Mouse (Mus musculus) left cerebral cortex, postnatal 10 days (tissue): ENCODE measurements around the gene Myo3b. TPM values are rescaled to one million over a fixed set of nuclear protein-coding genes. Genes with fewer than 3 reads are reported as not detected.
"Not testable (repeated sequence)": the region's sequence is repeated elsewhere in the genome, so short reads cannot be mapped to it uniquely, and the experiment has no call there.

Experiments used
- DNase-seq, 2 experiments: peaks; one replicate each; pipeline ENCODE4 v3.0.0; 2021 to 2022; ENCODE audit warnings: low spot score in 2 of 2, mixed read lengths in 1 of 2; ENCODE audit errors: extremely low spot score in 1 of 2
- intact Hi-C: fragments of 180-260 bp; cut with DNase I; formaldehyde crosslinking; loops from one replicate; pipeline ENCODE4 v1.15.1; 2025
- total RNA-seq, 2 experiments: library from RNA; stranded (reverse); gene quantifications; 2 replicates each; pipeline ENCODE4 v1.2.3; 2021

Myo3b gene
- total RNA-seq, 2 experiments from 2014 or later, result 1.1 to 1.9 TPM

DNA sequence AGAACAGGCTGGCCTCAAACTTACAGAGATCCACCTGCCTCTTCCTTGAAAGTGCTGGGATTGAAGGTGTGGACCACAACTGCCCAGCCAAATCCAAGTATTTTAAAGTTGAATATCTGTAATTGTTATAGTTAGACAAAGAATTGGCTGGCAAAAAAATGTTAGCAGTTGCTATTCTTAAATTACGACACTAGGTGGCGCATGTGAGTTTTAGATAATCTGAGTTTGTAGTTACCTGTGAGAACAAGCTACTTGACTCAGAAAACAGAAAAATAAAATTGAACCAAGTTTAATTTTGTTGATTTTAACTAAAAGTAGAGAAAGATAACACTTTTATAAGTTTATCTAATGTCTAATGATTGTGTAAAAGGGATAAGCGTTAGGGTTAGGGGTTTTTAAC lies 187.8 kb downstream of the Myo3b start:
- intact Hi-C loops, result loop anchor here (2.0 kb wide), 1 partner anchor 332 kb away; no protein-coding TSS in a partner anchor
- no peak for DNase-seq

DNA sequence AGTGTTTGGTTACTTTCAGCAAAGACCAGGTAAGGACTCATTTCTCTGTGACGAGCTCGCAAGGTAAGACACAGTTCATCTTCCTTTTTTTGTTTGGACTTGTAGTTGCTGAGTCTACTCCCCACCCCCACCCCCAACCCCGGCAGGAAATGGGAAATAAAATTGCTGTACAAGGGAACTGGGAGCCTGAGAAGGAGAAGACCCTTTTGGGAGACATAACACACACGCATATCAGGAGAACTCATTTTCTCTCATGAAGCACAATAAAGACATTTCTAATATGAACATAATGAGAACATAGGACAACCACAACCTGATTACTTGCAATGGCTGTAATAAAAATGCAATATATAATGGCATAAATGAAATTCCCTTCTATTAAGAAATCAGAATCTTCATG lies 195.5 kb downstream of the Myo3b start:
- intact Hi-C loops, result not testable (repeated sequence)

DNA sequence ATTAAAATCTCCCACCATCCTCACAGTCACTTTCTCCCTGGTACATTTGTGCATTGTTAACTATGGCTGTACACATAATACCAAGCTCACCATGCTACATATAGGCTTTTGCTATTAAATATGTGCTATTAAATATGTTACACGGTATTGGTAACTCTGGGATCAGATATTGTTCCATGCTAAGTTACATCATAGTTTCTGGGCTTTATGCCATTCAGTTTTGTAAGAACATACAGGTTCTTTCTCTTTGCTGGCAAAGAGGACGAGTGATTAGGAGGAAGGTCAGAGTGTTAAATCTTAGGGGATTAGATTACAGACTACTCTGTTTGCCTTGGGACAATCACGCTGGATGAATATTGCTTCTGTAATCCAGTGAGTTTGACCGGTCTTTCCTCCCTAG lies 207.1 kb downstream of the Myo3b start:
- no peak for DNase-seq
- intact Hi-C loops, result no loop called here

More for the DNA sequence above, 195.5 kb downstream of the Myo3b start:
- not testable (repeated sequence) for DNase-seq

DNA sequence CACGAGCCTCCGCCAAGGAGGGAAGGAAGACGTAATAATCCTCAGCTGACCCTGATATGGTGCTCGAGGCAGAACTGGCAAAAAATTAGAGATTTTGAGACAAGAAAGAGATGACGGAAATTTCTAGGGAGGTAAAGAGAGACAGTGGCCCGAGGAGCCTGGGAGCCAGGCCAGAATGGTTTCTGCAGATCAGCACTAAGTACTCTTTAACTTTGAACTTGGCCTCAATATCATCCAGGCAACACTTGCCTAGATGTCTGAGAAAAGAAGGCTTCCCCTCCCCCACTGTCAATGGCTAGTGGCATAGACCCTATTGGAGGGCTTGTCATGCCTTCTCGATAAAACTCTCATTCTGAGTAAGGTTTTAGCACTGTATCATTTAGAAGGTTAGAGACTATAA lies 209.7 kb downstream of the Myo3b start:
- DNase-seq, result no peak

DNA sequence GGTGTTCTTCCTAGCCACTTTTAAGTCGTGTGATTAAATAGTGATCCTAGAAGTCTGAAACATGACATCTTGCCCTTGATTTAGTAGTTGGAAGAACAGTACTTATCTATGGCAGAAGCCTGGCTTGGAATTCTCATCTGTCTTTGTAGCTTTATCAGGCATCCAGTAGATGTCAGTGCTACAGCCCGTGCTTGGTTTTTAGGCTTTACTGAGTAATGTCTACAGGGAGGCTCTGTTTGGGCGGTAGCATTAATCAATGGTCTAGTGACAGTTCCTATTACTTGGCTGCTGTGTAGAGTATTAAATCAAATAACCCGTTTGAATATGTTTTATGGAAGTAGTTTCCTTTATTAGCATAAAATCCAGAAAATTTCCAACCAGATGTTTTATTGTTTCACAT lies 210.9 kb downstream of the Myo3b start:
- DNase-seq, result no peak
- intact Hi-C loops, result no loop called here

More for the DNA sequence above, 209.7 kb downstream of the Myo3b start:
- intact Hi-C loops, result no loop called here

DNA sequence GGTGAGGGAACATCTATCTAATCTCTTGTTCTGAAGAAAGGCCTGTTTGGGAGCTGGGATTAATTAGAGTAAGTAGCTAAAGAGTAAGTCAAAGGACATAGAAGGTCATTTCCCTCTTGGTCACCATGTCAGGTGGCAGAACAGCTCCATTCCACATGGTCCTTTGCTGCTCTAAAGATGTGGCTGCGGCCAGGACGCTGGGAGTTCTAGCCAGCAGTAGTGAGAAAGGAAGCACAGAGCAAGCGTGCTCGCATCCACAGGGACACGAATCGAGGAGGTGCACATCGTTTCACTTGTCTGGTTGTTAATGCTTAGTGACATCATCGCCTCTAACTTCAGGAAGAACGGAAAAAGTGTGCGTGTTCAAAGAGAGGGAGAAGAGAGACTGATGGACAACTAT lies 212.3 kb downstream of the Myo3b start:
- no peak for DNase-seq
- intact Hi-C loops, result no loop called here

DNA sequence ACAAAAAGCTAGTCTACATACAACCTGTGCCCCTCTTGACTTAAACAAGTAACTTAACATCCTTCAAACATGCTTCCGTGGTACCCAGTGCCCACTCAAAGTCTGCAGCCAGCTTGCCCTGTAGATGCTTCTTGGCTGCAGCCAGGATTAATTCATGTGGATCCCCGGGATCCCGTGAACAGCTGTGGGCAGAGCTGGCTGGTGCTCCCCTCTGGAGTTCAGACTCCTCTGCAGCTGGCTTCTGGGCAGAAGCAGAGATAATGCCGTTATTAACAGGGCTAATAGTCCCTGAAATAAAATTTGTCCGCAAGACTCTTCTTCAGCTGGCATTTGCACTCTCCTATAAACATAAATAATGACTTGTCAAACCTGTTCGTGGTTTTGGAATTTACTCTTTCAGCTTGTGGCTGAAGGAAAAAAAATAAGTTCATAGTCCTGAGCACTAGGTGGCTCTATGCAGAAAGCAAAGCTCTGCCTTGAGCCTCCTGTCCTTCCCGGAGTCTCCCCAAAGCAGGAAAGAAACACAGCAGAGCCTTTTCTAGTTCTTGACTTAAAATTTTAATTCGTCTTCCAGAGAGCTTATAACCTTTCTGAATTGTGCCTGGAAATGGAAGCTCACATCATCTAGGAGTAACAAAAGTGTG lies 220.6 kb downstream of the Myo3b start:
- peak in 1 of 2 experiments; percentile 43 for DNase-seq
- intact Hi-C loops, result loop anchor here (5.0 kb wide), 1 partner anchor 298 kb away; no protein-coding TSS in a partner anchor

DNA sequence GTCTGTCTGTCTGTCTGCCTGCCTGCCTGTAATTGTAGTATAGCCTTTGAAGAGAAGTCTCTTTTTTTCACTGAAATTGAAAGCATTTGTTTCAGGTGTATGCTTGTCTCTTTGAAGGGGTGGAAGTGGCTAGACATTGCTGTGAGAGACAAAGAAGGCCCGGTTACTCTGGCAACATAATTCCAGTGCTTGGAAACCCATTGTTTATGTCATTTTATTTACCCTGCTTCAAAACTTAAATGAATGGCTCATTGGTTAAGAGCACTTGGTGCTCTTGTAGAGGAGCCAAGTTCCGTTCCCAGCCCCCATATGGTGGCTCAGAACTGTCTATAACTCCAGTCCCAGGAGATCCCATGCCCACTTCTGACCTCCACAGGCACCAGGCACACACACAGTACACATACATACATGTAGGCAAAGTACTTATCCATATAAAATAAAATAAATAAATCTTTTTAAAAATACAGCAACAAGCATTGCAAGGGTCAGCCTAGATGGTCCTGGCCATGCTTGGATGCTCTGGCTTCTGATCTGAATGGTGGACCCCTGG lies 221.8 kb downstream of the Myo3b start:
- intact Hi-C loops, result no loop called here
- DNase-seq, result no peak

DNA sequence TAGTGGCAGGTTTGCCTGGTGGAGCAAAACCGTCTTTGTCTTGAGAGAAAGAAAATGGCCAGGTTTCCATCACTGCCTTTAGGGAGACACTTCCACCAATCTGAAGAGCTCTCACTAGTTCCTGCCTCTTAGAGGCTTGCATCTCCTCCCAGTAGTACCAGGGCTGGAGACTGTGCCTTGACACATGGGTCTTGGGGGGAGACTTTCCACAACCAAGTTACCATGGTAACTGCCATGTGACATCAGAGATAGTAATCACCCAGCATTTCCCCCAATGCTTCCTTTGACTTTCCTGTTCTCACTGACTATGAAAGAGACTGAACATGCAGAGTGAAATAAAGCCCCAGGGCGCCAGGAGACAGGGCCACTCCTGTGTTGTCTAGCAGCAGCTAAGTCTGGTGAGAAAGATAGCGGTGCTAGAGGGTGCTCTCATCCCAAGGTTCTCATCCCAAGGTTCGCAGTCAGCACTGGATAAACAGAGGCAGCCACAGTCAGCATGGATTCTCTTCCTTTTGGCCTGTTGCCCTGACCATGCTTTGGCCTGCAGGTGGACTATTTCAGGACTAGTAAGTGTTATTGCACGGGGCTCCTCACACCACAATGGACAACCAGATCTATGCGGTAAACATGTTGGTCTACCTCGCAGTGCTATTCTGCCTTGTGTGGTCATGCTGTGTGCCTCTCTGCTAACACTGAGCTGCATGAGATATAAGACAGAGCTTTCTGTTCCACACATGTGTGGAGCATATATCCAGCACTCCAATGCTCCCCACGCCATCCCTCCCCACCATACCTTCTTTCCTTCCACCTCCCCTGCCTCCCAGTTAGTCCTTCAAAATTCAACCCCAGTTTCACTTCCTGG lies 223.0 kb downstream of the Myo3b start:
- intact Hi-C loops, result no loop called here
- peak in 1 of 2 experiments; percentile 5 for DNase-seq

DNA sequence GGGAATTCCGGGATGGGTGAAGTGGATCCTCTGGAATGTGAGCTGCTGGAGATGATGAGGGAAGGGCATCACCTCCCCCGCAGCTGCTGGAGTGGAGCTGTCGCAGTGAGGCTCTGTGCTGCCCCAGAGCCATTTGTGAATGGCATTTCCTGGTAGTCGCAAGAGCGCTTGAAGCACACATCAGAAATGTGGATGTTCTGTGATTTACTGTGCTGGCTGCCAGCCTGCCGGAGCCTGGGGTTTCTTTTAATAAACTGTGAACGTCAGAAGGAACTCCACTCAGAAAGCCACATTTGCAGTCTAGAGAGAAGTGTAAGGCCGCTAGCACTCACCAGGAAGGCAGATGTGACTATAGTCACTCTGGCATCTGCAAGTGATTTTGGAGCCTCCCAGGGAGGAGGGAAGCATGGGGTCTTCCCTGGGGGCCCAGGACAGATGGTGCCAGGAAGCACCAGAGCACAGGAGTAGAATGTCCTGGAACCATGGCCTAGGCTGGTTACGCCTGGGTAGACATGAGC lies 223.7 kb downstream of the Myo3b start:
- peak; percentile 27 to 38 for DNase-seq
- intact Hi-C loops, result no loop called here

DNA sequence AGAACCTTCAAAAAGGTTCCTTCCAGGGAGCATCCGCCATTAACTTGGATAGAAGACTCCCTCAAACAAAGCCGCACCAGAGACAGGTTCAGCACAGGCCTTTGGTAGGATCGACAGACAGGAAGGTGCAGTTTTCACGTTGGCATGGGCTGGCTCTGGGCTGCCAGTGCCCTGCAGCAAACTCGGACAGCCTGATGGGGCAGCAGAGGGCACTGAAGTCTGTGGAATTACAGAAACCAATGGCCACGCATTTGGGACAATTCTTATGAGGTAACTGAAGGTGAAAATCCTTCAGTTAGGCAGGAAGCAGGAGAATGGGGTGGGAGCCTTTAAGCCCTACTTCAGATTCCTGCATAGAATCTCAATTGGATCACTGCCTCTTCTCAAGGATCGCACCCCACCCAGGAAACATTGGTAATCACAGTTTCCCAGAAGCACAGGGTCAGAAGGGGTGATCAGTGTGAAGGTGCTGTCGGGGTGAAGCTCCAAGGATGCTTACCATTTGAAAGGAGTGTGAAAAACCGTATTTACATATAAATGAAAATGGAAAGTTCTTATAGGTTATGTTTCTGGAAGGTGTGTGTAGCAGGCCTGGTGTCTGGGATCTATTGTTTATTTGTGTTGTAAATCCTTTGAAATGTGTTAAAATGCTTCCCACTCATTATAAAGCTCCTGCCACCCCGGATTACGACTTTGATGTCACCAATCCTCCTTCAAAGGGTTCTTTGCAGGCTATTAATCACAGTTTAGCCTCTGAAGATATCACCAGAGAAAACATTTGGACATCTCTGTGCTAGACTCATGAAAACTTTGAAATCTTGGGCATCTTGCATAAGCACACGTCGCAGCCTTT lies 239.7 kb downstream of the Myo3b start:
- intact Hi-C loops, result no loop called here
- DNase-seq, result no peak

DNA sequence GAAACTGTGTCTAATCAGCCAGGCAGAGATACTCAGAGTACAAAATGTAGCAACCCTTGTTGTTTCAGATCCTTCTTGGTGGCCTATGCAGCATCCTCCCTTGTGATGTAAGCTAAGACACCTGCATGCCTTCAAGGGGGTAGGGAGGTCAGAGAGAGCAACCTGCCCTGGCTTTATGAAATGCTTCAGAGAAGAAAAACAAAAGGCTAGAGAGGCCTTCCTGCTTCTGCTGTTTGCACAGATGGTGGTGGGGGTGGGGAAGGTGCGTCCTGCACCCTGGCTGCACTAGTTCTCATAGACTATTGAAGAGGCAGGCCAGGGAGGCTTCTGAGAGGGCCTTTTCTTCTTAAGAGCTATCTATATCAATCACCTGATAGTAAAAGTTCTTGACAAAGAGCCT lies 245.2 kb downstream of the Myo3b start:
- intact Hi-C loops, result no loop called here
- no peak for DNase-seq

DNA sequence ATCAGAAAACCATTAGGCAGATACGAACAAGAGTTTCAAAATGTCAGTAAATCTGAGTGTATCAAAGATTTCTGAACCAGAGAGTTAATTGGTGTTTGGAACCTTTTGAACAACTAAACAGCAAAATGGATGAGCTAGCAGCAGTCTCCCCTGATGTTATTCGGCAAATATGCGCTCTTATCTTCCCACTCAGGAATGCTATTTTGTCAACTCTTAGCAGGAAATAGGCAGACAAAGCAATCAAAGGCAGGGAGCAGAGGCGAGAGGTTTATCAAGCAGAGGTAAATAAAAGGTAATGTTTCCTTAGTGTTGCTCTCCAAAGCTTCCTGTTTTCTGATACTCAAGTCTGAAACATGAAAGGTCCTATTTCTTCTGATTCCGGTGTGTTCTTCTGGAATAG lies 252.1 kb downstream of the Myo3b start:
- intact Hi-C loops, result no loop called here

DNA sequence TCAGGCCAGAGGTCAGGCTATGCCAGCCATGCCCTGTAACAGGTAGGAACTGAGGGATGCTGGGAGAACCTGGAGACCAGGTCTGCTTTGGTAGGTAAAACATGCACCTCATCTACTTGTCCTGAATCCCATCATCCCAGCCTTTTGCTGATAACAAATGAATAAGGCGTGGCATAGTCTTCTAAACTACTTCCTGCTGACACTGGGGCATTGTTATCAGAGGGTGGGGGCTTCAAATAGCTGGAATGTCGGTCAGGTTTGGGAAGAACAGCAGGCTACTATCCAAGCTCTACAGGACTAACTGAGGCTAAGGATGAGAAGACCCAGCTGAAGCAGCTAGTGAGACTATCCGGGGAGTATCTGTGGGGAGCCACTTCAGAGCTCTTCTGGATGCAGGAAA lies 253.8 kb downstream of the Myo3b start:
- intact Hi-C loops, result no loop called here
- DNase-seq, result no peak

More for the DNA sequence above, 252.1 kb downstream of the Myo3b start:
- no peak for DNase-seq

DNA sequence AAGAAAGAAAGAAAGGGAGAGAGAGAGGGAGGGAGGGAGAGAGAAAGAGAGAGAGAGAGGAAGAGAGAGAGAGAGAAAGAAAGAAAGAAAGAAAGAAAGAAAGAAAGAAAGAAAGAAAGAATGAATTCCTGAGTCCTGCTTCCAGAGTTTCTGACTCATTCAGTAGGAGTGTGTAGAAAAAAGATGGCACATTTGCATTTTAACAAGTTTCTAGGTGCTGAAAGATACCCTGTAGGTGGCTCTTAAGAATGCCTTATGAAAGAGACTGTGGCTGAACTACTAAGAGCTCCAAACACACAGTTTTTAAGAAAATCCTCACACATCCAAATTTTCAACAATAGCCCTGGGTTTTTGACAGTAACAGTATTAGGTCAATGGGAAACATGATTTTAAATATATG lies 264.0 kb downstream of the Myo3b start:
- DNase-seq, result no peak
- intact Hi-C loops, result no loop called here

DNA sequence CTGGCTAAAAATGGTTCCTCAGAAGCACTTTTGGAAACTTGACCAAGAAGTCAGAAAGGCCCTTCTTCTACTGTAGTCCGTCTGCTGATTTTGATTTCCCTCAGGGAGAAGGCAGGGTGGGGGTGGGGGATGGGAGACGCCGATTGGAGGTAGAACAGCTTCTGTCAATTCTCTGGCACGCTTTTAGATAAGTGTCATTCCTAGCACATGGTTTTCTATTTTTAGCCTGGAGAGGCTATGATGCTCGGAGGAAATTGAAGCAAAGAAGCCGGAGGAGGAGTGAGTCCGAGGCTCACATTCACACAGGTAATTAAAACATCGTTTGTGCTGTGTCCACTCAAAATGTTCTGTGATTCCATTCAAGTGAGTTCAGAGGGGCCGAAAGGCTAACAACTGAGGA lies 276.2 kb downstream of the Myo3b start:
- DNase-seq, result no peak
- intact Hi-C loops, result no loop called here

DNA sequence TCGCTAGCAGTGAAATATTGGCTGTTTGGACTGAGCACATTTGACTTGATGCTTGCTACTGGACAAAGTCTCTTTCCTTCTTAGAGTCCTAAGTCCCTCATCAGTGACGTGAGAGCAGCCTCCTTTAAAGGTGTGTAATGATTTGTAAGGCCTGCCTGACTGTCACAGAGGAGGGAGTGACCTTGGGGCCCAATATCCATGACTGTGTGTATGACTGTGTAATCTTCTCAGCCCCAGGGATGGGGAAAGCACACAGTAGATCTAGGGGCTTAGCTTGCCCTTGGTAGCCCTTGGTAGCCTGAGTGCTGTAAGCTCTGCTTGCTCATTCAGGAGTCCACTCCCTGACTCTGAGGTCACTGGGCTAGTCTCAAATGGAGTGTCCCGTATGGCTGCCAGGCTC lies 276.8 kb downstream of the Myo3b start:
- intact Hi-C loops, result no loop called here
- DNase-seq, result no peak

DNA sequence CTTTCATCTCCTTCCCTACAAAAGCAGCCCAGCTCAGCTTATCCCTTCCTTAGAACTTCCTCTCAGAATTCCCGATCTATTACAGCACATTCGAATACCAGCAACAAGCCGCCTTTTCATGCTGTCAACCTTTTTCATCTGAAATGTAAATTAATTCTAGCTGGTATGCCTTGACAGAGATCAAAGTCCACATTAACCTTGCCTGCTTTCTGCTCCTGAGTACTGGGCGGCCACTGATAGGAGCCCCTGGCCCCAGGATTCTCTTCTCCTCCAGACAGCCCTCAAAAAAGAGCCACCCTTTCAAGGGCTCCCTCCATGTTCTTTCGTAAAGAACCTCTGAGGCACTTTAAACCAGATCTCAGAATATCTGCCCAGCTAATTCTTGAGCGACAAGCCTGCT lies 278.9 kb downstream of the Myo3b start:
- DNase-seq, result no peak
- intact Hi-C loops, result no loop called here
